Mouse (Mus musculus) hindbrain, embryonic 14.5 days (tissue): ENCODE results near the gene Srek1ip1. TPM values are rescaled to one million over a fixed set of nuclear protein-coding genes. Genes with fewer than 3 reads are reported as not detected.

ENCODE experiments used
- ATAC-seq: fragments of 200-750 bp; cut with Nextera tagmentation; 2 replicates; pipeline ENCODE4 v1.8.0; 2017; ENCODE audit warnings: moderate number of reproducible peaks, mild to moderate bottlenecking, moderate TSS enrichment, moderate library complexity; ENCODE audit not compliant: low FRiP score
- DNase-seq: peaks from one replicate; pipeline ENCODE4 v3.0.0-alpha.2; 2015; ENCODE audit warnings: low spot score
- H3K27ac ChIP-seq: fragments of 300-500 bp; sonication (generic); 2 replicates; pipeline ENCODE4 v1.5.1; 2014; ENCODE audit warnings: mild to moderate bottlenecking, moderate library complexity
- H3K27me3 ChIP-seq: fragments of 300-500 bp; sonication (generic); 2 replicates; pipeline ENCODE4 v1.6.1; 2014; ENCODE audit warnings: mild to moderate bottlenecking, low read length, mixed read lengths; ENCODE audit not compliant: control insufficient read depth, insufficient read depth
- H3K36me3 ChIP-seq: fragments of 300-500 bp; sonication (generic); replicated peaks from 2 replicates; pipeline ENCODE4 v1.6.1; 2014; ENCODE audit not compliant: control insufficient read depth, insufficient read depth
- H3K4me1 ChIP-seq: fragments of 300-500 bp; sonication (generic); replicated peaks from 2 replicates; pipeline ENCODE4 v1.6.1; 2014; ENCODE audit warnings: antibody characterized with exemption, low read length, mixed read lengths; ENCODE audit not compliant: control insufficient read depth, insufficient read depth
- H3K4me2 ChIP-seq: fragments of 300-500 bp; sonication (generic); replicated peaks from 2 replicates; pipeline ENCODE4 v1.6.1; 2014; ENCODE audit warnings: mild to moderate bottlenecking, moderate library complexity
- H3K4me3 ChIP-seq: fragments of 300-500 bp; sonication (generic); replicated peaks from 2 replicates; pipeline ENCODE4 v1.5.1; 2014; ENCODE audit warnings: mild to moderate bottlenecking, low read length
- H3K9ac ChIP-seq: fragments of 300-500 bp; sonication (generic); 2 replicates; pipeline ENCODE4 v1.6.1; 2014
- H3K9me3 ChIP-seq: fragments of 300-500 bp; sonication (generic); 2 replicates; pipeline ENCODE4 v1.6.1; 2016; ENCODE audit warnings: low read length; ENCODE audit not compliant: control insufficient read depth
- WGBS: fragments of 180-500 bp; shearing (Covaris S2); extraction: QIAGEN DNeasy Blood & Tissue Kit; methylation state at CpG from one replicate; pipeline ENCODE4 v1.1.7; 2014; 5-methylcytosine and 5-hydroxymethylcytosine counted together
- polyA plus RNA-seq: library from polyadenylated mRNA; unstranded; fragments of >200 nt; fragmentation: Nextera tagmentation; extraction: Ambion mirVana; gene quantifications from 2 replicates; pipeline ENCODE4 v1.2.1, GENCODE M21; 2014

The Srek1ip1 gene
- polyA plus RNA-seq, 1 experiment from 2014 or later = 15.5 TPM

GRCm38 (mm10) chr13:104825470-104825869 is 33.2 kb downstream of the Srek1ip1 start:
- Histone ChIP-seq H3K4me1 (peaks cover 4% of the 10 kb centered on the region; the same call in 1 of the 2 replicates), H3K4me2 (no peak overlapping the region), H3K9me3 (no peaks in the 10 kb centered on the region), H3K9ac (no peak overlapping the region), H3K27ac (no peak overlapping the region), H3K27me3 (no peaks in the 10 kb centered on the region), H3K4me3 (no peak overlapping the region), H3K36me3 (peaks cover 20% of the 10 kb centered on the region)
- DNase-seq = no peak
- no peak for ATAC-seq
- WGBS = 93% methylated on average over 2 of the region's 2 CpGs

GRCm38 (mm10) chr13:104832811-104833210 is 40.5 kb downstream of the Srek1ip1 start:
- ATAC-seq (no peak), DNase-seq (no peak)
- no peak overlapping the region for H3K9ac ChIP-seq
- no peaks in the 10 kb centered on the region for H3K27me3 ChIP-seq
- no peak overlapping the region for H3K27ac ChIP-seq
- no peak overlapping the region for H3K4me3 ChIP-seq
- 93% methylated on average over 13 of the region's 13 CpGs for WGBS
- H3K4me2 ChIP-seq = no peak overlapping the region
- H3K36me3 ChIP-seq = peaks cover 66% of the 10 kb centered on the region
- no peaks in the 10 kb centered on the region for H3K4me1 ChIP-seq
- H3K9me3 ChIP-seq = no peaks in the 10 kb centered on the region

GRCm38 (mm10) chr13:104837628-104838027 is 45.3 kb downstream of the Srek1ip1 start:
- ATAC-seq (no peak), DNase-seq (no peak)
- Histone ChIP-seq H3K4me2 (no peak overlapping the region), H3K27ac (no peak overlapping the region), H3K9ac (no peak overlapping the region), H3K9me3 (no peaks in the 10 kb centered on the region), H3K4me1 (no peaks in the 10 kb centered on the region), H3K36me3 (peaks cover 40% of the 10 kb centered on the region), H3K4me3 (no peak overlapping the region), H3K27me3 (no peaks in the 10 kb centered on the region)
- WGBS = 90% methylated on average over 7 of the region's 7 CpGs

GRCm38 (mm10) chr13:104841937-104842336 is 49.7 kb downstream of the Srek1ip1 start:
- ATAC-seq (no peak), DNase-seq (no peak)
- Histone ChIP-seq H3K27ac (no peak overlapping the region), H3K9ac (no peak overlapping the region), H3K4me2 (no peak overlapping the region), H3K4me1 (no peaks in the 10 kb centered on the region), H3K27me3 (no peaks in the 10 kb centered on the region), H3K9me3 (no peaks in the 10 kb centered on the region), H3K36me3 (peaks cover 13% of the 10 kb centered on the region), H3K4me3 (no peak overlapping the region)
- WGBS = 81% methylated on average over 4 of the region's 4 CpGs

- DNase-seq = no peak
- Histone ChIP-seq H3K4me1 (no peaks in the 10 kb centered on the region), H3K4me3 (no peak overlapping the region), H3K9ac (no peak overlapping the region), H3K9me3 (no peaks in the 10 kb centered on the region), H3K36me3 (peaks cover 4% of the 10 kb centered on the region; the same call in 1 of the 2 replicates), H3K27ac (no peak overlapping the region), H3K27me3 (no peaks in the 10 kb centered on the region), H3K4me2 (no peak overlapping the region)
- 98% methylated on average over 7 of the region's 13 CpGs for WGBS
- no peak for ATAC-seq
Observed at GRCm38 (mm10) chr13:104843295-104844089, 51.2 kb downstream of the Srek1ip1 start.

- no peak for ATAC-seq
- no peaks in the 10 kb centered on the region for H3K4me1 ChIP-seq
- WGBS = 87% methylated on average over 2 of the region's 2 CpGs
- H3K9me3 ChIP-seq = no peaks in the 10 kb centered on the region
- no peak for DNase-seq
- no peak overlapping the region for H3K27ac ChIP-seq
- no peak overlapping the region for H3K4me2 ChIP-seq
- H3K4me3 ChIP-seq = no peak overlapping the region
- no peaks in the 10 kb centered on the region for H3K36me3 ChIP-seq
- H3K9ac ChIP-seq = no peak overlapping the region
- no peaks in the 10 kb centered on the region for H3K27me3 ChIP-seq
Observed at GRCm38 (mm10) chr13:104853645-104854044, 61.4 kb downstream of the Srek1ip1 start.

GRCm38 (mm10) chr13:104863127-104863979 is 71.1 kb downstream of the Srek1ip1 start, which contains the start of gene Shisal2b:
Gene Shisal2b, minus strand, starts transcription at chr13:104863893.
- peak within 1 kb of the TSS; percentile 99 for H3K4me2 ChIP-seq
- peak within 1 kb of the TSS; percentile 71 for H3K9ac ChIP-seq
- ATAC-seq (peak; percentile 85), DNase-seq (peak; percentile 64)
- no peak within 1 kb of the TSS for H3K27ac ChIP-seq
- no peaks in the 10 kb centered on the region for H3K36me3 ChIP-seq
- H3K4me1 ChIP-seq = peaks cover 8% of the 10 kb centered on the region; the same call in 1 of the 2 replicates
- H3K4me3 ChIP-seq = peak within 1 kb of the TSS; percentile 50
- WGBS = 5% methylated on average over 38 of the region's 38 CpGs
- peaks cover 5% of the 10 kb centered on the region for H3K27me3 ChIP-seq
- H3K9me3 ChIP-seq = no peaks in the 10 kb centered on the region

GRCm38 (mm10) chr13:104866726-104867125 is 74.4 kb downstream of the Srek1ip1 start:
- ATAC-seq (no peak), DNase-seq (no peak)
- peaks cover 8% of the 10 kb centered on the region; the same call in 1 of the 2 replicates for H3K4me1 ChIP-seq
- no peak overlapping the region for H3K9ac ChIP-seq
- H3K27ac ChIP-seq = no peak overlapping the region
- peaks cover 5% of the 10 kb centered on the region for H3K27me3 ChIP-seq
- 86% methylated on average over 5 of the region's 5 CpGs for WGBS
- no peaks in the 10 kb centered on the region for H3K36me3 ChIP-seq
- H3K9me3 ChIP-seq = no peaks in the 10 kb centered on the region
- H3K4me2 ChIP-seq = no peak overlapping the region
- no peak overlapping the region for H3K4me3 ChIP-seq

GRCm38 (mm10) chr13:104869907-104870306 is 77.6 kb downstream of the Srek1ip1 start:
- ATAC-seq (no peak), DNase-seq (no peak)
- Histone ChIP-seq H3K9ac (no peak overlapping the region), H3K4me3 (no peak overlapping the region), H3K36me3 (no peaks in the 10 kb centered on the region), H3K27me3 (no peaks in the 10 kb centered on the region), H3K27ac (no peak overlapping the region), H3K4me1 (no peaks in the 10 kb centered on the region), H3K9me3 (no peaks in the 10 kb centered on the region), H3K4me2 (no peak overlapping the region)
- WGBS = 98% methylated on average over 2 of the region's 2 CpGs
